Mouse (Mus musculus) spleen, adult 2 months (tissue): ENCODE measurements around the gene Hoxb8. TPM values are rescaled to one million over a fixed set of nuclear protein-coding genes. Genes with fewer than 3 reads are reported as not detected.

ENCODE experiments used
- DNase-seq, 2 experiments: peaks; one replicate each; pipeline versions ENCODE4 v3.0.0 to v3.0.0-alpha.2; 2012 to 2021; ENCODE audit warnings: low spot score in 2 of 2, low read depth in 1 of 2
- H3K27ac ChIP-seq: fragments of 200-500 bp; 2 replicates; pipeline ENCODE4 v1.5.1; 2012; ENCODE audit warnings: low read length, inconsistent platforms; ENCODE audit not compliant: insufficient read depth
- H3K27me3 ChIP-seq: fragments of 200-500 bp; 2 replicates; pipeline ENCODE4 v1.6.1; 2012; ENCODE audit warnings: mild to moderate bottlenecking, moderate library complexity, low read length, inconsistent platforms; ENCODE audit not compliant: control insufficient read depth, insufficient read depth
- H3K36me3 ChIP-seq: fragments of 200-500 bp; 2 replicates; pipeline ENCODE4 v1.6.1; 2012; ENCODE audit warnings: mild to moderate bottlenecking, low read length, inconsistent platforms; ENCODE audit not compliant: control insufficient read depth, insufficient read depth
- H3K4me1 ChIP-seq: fragments of 200-500 bp; 2 replicates; pipeline ENCODE4 v1.6.1; 2011; ENCODE audit warnings: inconsistent platforms; ENCODE audit not compliant: control insufficient read depth, insufficient read depth, insufficient read length
- H3K4me3 ChIP-seq: fragments of 200-500 bp; 2 replicates; pipeline ENCODE4 v1.5.1; 2011; ENCODE audit warnings: mild to moderate bottlenecking, inconsistent platforms; ENCODE audit not compliant: insufficient read depth, insufficient read length; ENCODE audit errors: extremely low read depth
- CTCF ChIP-seq: fragments of 200-500 bp; IDR thresholded peaks from 2 replicates; pipeline ENCODE4 v1.5.1; 2011; ENCODE audit warnings: mild to moderate bottlenecking, inconsistent platforms; ENCODE audit not compliant: insufficient read depth, insufficient read length, insufficient replicate concordance; ENCODE audit errors: extremely low read depth
- POLR2A ChIP-seq: fragments of 200-500 bp; IDR thresholded peaks from 2 replicates; pipeline ENCODE4 v1.6.1; 2011; ENCODE audit warnings: low read depth, low read length, inconsistent platforms
- WGBS: fragments of 180-500 bp; shearing (Covaris S2); methylation state at CpG from one replicate; pipeline ENCODE4 v1.1.7; 2018; 5-methylcytosine and 5-hydroxymethylcytosine counted together
- polyA plus RNA-seq: library from polyadenylated mRNA; depleted of rRNA; stranded (reverse); fragments of >200 nt; gene quantifications from 2 replicates; pipeline ENCODE4 v1.2.3, GENCODE M21; 2012

Hoxb8 gene
- polyA plus RNA-seq, 1 experiment = 0.37 TPM

- WGBS = 3% methylated on average over 30 of the region's 30 CpGs
- H3K4me3 ChIP-seq = no peak overlapping the region
- peaks cover 43% of the 10 kb centered on the region for H3K27me3 ChIP-seq
- no peak for DNase-seq
- no peak overlapping the region for H3K27ac ChIP-seq
- no peaks in the 10 kb centered on the region for H3K36me3 ChIP-seq
- TF ChIP-seq CTCF = no peak
- TF ChIP-seq POLR2A = no peak
- peaks cover 6% of the 10 kb centered on the region for H3K4me1 ChIP-seq
These were observed 13.6 kb downstream of the Hoxb8 start for GRCm38 (mm10) chr11:96295092-96295835.

- Histone ChIP-seq H3K4me3 (no peak overlapping the region), H3K27me3 (peaks cover 43% of the 10 kb centered on the region), H3K27ac (no peak overlapping the region), H3K4me1 (peaks cover 4% of the 10 kb centered on the region; the same call in 1 of the 2 replicates), H3K36me3 (no peaks in the 10 kb centered on the region)
- no peak for DNase-seq
- 64% methylated on average over 2 of the region's 2 CpGs for WGBS
- TF ChIP-seq CTCF (no peak), POLR2A (no peak)
These were observed 15.3 kb downstream of the Hoxb8 start for GRCm38 (mm10) chr11:96296997-96297396.

DNA sequence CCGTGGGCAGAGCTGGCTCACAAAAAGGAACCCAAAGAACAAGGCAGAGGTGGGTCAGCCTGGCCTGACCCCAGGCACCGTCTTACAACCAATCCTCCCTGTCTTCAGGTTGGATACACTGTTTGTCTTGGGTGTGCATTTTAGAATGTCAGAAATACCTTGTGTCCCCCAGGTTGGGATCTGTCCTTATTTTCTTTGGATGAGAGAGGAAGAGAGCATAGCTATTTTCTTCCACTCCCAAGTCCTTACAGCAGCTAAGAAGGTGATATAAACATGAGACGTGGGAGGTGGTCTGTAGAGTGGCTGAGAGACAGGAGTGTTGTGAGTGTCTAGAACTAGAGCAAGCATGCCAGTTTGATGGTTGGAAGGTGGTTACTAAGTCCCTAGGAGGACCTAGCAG, 15.7 kb downstream of the Hoxb8 start:
- DNase-seq = no peak
- Histone ChIP-seq H3K27ac (no peak overlapping the region), H3K4me3 (no peak overlapping the region), H3K36me3 (no peaks in the 10 kb centered on the region), H3K27me3 (peaks cover 41% of the 10 kb centered on the region), H3K4me1 (peaks cover 4% of the 10 kb centered on the region; the same call in 1 of the 2 replicates)
- TF ChIP-seq POLR2A = no peak
- no peak for TF ChIP-seq CTCF
- 79% methylated on average over 3 of the region's 3 CpGs for WGBS

- DNase-seq = no peak
- Histone ChIP-seq H3K36me3 (no peaks in the 10 kb centered on the region), H3K27me3 (peaks cover 38% of the 10 kb centered on the region), H3K4me1 (peaks cover 4% of the 10 kb centered on the region; the same call in 1 of the 2 replicates), H3K27ac (no peak overlapping the region), H3K4me3 (no peak overlapping the region)
- 53% methylated on average over 11 of the region's 11 CpGs for whole genome bisulfite sequencing
- TF ChIP-seq POLR2A = no peak
- no peak for TF ChIP-seq CTCF
These were observed 16.4 kb downstream of the Hoxb8 start for GRCm38 (mm10) chr11:96297968-96298635.

DNA sequence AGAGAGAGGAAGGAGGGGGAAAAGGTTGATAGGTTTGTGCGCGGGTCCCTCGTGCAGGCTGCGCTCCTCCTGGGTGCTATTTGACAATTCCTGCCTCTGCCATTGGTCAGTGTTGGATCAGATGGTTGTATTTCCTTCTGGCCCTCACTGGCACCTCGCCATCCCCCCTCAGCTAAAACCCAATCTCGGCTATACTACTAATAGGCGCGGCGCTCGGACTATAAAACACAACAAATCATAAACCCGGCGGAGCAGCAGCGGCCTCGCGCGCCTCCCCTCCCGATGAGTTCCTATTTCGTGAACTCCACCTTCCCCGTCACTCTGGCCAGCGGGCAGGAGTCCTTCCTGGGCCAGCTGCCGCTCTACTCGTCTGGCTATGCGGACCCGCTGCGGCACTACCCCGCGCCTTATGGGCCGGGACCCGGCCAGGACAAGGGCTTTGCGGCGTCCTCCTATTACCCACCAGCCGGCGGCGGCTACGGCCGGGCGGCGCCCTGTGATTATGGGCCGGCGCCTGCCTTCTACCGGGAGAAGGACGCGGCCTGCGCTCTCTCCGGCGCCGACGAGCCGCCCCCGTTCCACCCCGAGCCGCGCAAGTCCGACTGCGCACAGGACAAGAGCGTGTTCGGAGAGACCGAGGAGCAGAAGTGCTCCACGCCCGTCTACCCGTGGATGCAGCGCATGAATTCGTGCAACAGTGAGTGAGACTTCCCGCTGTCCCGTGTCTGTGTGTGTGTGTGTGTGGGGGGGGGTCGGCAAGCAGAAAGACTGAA, 17.4 kb downstream of the Hoxb8 start:
- WGBS = 2% methylated on average over 64 of the region's 66 CpGs
- DNase-seq = no peak
- TF ChIP-seq POLR2A (no peak), CTCF (no peak)

DNA sequence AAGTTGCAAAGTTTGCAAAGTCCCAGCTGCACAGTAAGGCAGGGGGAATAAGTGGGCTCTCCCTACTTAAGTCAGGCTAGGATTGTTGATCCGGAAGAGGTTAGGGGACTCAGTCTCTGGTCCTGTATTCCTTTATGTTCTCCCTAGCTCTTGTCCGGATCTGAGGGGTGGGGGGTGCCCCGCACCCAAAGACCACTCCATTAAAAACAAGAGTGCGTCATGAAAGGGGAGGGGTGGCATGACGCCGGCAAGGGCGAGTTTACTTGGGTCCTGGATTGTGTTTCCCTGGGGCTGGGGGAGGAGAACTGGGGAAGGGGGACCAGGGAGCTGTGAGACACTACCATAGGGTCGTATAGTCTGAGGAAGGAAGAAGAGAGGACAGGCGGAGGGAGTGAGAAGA, 18.1 kb downstream of the Hoxb8 start:
- Histone ChIP-seq H3K4me1 (peaks cover 4% of the 10 kb centered on the region; the same call in 1 of the 2 replicates), H3K36me3 (no peaks in the 10 kb centered on the region), H3K27me3 (peaks cover 42% of the 10 kb centered on the region), H3K4me3 (no peak overlapping the region), H3K27ac (no peak overlapping the region)
- WGBS = 9% methylated on average over 9 of the region's 9 CpGs
- no peak for DNase-seq
- TF ChIP-seq CTCF (no peak), POLR2A (no peak)

More for the DNA sequence above, 17.4 kb downstream of the Hoxb8 start:
- peak overlapping the region; percentile 21; the same call in 1 of the 2 replicates for H3K4me3 ChIP-seq
- H3K27ac ChIP-seq = no peak overlapping the region
- H3K4me1 ChIP-seq = peaks cover 4% of the 10 kb centered on the region; the same call in 1 of the 2 replicates
- no peaks in the 10 kb centered on the region for H3K36me3 ChIP-seq
- peaks cover 40% of the 10 kb centered on the region for H3K27me3 ChIP-seq
